Mouse (Mus musculus) heart, adult 2 months (tissue): Measurements from ENCODE around the gene Serpinc1.

Experiments used
- CTCF ChIP-seq: fragments of 200-600 bp; IDR thresholded peaks from 2 replicates; pipeline ENCODE4 v1.8.1; 2022; ENCODE audit warnings: antibody characterized with exemption, mild to moderate bottlenecking, moderate library complexity
- EP300 ChIP-seq: fragments of 200-500 bp; IDR thresholded peaks from 2 replicates; pipeline ENCODE4 v1.6.1; 2011; ENCODE audit warnings: low read depth, low read length, control low read depth; ENCODE audit not compliant: insufficient read depth

DNA sequence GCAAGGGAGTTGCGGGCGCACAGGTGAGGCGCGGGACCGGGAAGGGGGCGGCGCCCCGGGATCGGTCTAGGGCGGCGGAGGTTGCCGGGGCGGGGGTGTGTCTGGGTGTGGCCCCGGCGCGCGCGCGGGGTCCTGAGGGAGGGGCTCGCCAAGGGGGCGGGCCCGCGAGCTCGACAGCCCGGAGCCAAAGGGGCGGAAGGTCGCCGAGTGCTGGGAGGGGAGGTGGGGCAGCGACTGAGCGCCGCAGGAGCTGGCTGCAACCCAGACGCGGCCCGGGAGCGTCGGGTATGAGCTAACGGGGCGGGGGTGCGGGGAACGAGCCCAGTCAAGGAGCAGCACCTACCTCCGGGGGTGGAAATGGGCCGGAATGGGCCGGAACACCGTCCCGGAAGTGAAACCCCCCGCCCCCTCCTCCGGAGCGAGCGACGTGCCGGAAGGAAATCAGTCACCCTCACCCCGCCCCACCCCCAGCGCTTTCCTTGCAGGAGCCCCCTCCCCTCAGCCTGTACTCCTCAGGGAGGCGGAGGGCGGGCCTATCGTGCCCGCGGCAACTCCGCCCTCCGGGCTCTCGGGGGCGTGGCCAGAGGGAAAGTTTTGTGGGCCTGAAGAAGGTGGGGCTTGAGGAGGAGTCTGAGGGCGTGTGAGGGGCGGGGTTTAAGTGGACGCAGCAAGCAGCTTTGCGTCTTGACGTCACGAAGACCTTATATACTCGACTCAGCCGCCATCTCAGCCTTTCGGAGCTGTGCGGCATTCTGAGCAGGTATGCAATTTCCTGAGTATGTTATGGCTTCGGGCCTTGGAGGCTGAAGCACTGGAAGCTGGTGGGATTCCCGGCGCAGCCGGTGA, 56.3 kb downstream of the Serpinc1 start, which contains the start of gene Zbtb37:
- TF ChIP-seq CTCF (no peak), EP300 (peak; percentile 94)
